Mouse (Mus musculus) E14TG2a.4 (cell line): ENCODE measurements around the gene Wdr93.

Source experiments
- H3K27me3 ChIP-seq: 2 replicates; pipeline ENCODE4 v1.6.1; 2014; ENCODE audit warnings: low read length, control low read depth; ENCODE audit not compliant: insufficient read depth
- H3K36me3 ChIP-seq: 2 replicates; pipeline ENCODE4 v1.6.1; 2014; ENCODE audit warnings: low read length, control low read depth; ENCODE audit not compliant: insufficient read depth
- H3K4me1 ChIP-seq: replicated peaks from 2 replicates; pipeline ENCODE4 v1.6.1; 2014; ENCODE audit warnings: low read depth, low read length, control low read depth
- H3K4me3 ChIP-seq: replicated peaks from 2 replicates; pipeline ENCODE4 v1.5.1; 2014; ENCODE audit warnings: mild to moderate bottlenecking, low read length
- H3K9me3 ChIP-seq: 2 replicates; pipeline ENCODE4 v1.6.1; 2014; ENCODE audit warnings: low read length, control low read depth
- CTCF ChIP-seq: conservative IDR thresholded peaks from 2 replicates; pipeline ENCODE4 v1.5.1; 2014; ENCODE audit warnings: low read length
- NANOG ChIP-seq: IDR thresholded peaks from 2 replicates; pipeline ENCODE4 v1.6.1; 2014; ENCODE audit warnings: borderline replicate concordance, low read length, mixed read lengths
- POU5F1 ChIP-seq: IDR thresholded peaks from 2 replicates; pipeline ENCODE4 v1.6.1; 2014; ENCODE audit warnings: low read length, borderline replicate concordance

Wdr93 gene

DNA sequence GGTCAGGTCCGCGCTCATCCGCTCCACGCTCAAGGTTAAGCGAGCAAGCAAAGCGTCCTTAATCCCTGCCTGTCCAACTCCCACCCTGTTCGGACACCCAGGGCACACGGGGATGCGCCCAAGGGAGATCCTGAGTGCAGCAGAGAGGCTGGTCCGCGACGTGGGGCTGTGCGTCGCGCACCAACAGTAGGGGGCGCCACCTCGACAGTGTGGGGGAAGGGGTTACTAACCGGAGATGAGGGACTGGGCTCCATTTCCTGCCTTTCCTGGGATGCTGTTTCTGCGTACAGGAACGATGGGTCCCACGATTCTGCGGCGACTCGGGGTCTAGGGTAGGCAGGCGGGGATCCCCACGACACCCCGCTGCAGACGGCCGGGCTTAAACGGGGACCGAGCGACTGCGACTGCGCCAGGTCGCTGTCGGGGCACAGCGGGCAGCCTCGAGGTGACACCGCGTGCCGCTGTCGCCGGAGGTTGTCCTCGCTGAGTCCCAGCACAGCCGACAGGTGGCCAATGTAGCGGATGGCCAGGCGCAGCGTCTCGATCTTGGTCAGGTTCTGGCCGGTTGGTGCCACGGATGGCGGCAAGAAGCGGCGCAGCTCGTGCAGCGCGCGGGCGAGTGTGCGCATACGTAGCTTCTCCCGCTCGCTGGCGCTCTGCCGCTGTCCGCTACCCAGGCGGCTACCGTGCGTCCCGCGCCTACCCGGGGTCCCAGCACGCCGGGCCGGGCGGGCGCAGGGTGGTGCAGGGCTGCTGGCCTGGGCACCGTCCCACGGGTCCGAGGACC, 49.9 kb downstream of the Wdr93 start:
- Histone ChIP-seq H3K36me3 (no peaks in the 10 kb centered on the region), H3K4me1 (peaks cover 39% of the 10 kb centered on the region), H3K27me3 (peaks cover 88% of the 10 kb centered on the region), H3K4me3 (peak overlapping the region; percentile 82), H3K9me3 (no peaks in the 10 kb centered on the region)
- TF ChIP-seq NANOG (no peak), POU5F1 (no peak), CTCF (peak; percentile 85)

DNA sequence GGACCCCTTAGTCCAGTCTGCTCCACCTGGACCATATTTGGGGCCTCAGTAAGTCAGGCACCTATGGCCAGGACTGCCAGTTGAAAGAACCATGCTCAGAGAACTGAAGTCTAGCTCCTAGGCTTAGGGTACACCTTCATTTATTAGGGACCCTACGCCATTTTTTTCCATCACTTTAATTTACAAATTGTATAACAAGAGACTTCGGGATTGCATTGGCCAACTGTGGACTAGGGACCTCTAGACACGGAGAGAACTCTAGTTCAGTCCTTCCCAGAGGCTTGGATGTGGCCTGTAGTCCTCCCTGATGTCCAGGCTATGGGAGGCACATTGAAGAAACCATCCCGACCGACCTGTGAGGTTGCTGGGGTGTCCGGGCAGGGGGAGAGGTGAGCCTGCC, 50.7 kb downstream of the Wdr93 start, which contains the start of gene Mesp1:
Gene Mesp1, minus strand, starts transcription at position 101 of the 400 bp plus-strand sequence.
- TF ChIP-seq CTCF (no peak), NANOG (no peak), POU5F1 (no peak)
- H3K4me3 ChIP-seq = peak within 1 kb of the TSS; percentile 82
- H3K27me3 ChIP-seq = peaks cover 87% of the 10 kb centered on the region
- no peaks in the 10 kb centered on the region for H3K36me3 ChIP-seq
- no peaks in the 10 kb centered on the region for H3K9me3 ChIP-seq
- peaks cover 34% of the 10 kb centered on the region for H3K4me1 ChIP-seq

DNA sequence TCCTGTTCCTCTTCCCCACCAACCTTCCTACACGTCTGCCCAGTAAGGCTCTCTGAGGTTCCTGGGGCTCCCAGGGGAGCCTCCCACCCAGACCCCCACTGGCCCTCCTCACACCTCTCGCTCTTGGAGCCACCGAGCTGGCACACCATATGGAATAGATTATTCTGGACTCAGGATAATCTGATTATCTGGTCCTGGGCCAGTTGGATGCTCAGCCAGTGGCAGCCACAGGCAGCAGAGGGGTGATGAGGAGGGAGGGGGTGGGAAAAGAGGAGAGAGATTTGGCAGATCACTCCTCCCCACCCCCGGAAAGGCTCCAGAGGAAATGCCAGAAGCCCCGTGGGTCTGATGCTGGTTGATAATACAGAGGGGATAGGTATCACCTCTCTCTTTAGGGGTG, 55.6 kb downstream of the Wdr93 start:
- TF ChIP-seq CTCF (no peak), NANOG (no peak), POU5F1 (no peak)
- peaks cover 74% of the 10 kb centered on the region for H3K27me3 ChIP-seq
- no peak overlapping the region for H3K4me3 ChIP-seq
- no peaks in the 10 kb centered on the region for H3K36me3 ChIP-seq
- no peaks in the 10 kb centered on the region for H3K9me3 ChIP-seq
- H3K4me1 ChIP-seq = peaks cover 17% of the 10 kb centered on the region

DNA sequence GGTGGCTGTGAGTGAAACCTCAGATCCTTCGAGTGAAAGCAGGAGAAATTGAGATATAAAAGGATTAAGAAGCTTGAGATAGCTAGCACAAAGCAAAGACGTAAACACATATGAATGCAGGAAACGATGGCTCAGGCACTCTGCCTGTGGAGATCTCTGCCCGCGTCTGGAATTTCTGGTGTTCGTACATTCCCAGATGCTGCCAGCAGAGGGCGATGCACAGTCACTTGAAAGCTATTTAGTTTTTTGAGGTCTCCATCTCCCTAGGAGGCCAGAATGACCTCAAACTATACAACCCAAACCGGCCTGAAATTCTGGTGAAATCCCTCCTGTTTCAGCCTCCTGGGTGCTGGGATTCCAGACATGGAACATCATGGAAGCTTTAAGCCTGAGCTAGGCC, 56.1 kb downstream of the Wdr93 start:
- peaks cover 69% of the 10 kb centered on the region for H3K27me3 ChIP-seq
- peaks cover 16% of the 10 kb centered on the region for H3K4me1 ChIP-seq
- no peaks in the 10 kb centered on the region for H3K9me3 ChIP-seq
- peak; percentile 68 for TF ChIP-seq CTCF
- TF ChIP-seq NANOG = no peak
- no peak overlapping the region for H3K4me3 ChIP-seq
- no peaks in the 10 kb centered on the region for H3K36me3 ChIP-seq

DNA sequence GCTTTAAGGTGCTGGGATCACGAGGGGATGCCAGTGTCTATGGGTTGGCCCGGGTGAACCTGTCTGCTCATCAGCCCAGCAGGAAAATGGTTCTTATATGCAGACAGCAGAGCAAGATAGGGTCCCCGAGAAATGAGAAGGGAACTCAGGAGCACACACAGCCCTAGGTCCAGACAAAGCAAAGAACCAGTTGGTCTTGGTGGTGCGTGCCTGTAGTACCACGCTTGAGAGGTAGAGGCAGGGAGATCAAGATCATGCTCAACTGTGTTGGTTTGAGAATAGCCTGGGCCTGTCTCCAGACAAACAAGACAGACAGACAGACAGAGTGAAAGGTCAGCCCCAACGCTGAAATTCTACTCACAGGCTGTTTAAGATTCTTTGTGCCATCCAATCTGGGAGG, 56.5 kb downstream of the Wdr93 start:
- H3K4me1 ChIP-seq = peaks cover 16% of the 10 kb centered on the region
- H3K36me3 ChIP-seq = no peaks in the 10 kb centered on the region
- no peaks in the 10 kb centered on the region for H3K9me3 ChIP-seq
- TF ChIP-seq NANOG = no peak
- TF ChIP-seq POU5F1 = no peak
- peak; percentile 13; the same call in 1 of the 2 replicates for TF ChIP-seq CTCF
- H3K4me3 ChIP-seq = no peak overlapping the region
- H3K27me3 ChIP-seq = peaks cover 65% of the 10 kb centered on the region

DNA sequence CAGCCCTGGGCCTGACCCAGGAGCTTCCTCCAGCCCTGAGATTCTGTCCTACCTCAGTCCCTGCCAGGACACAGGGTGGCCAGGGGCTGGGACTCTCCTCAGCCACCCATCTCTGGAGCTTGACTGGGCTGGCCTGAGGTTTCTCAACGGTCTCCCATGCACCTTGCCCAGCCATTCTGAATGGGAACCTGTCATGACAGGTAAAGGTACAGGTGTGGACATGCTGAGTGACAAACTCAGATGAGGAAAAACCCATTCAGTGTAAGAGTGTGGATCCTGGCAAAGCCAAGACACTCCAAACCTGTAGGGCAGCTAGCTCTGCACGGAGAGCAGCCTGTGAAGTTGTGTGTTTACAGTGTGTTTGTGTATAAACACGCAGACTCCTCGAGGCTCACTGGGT, 57.4 kb downstream of the Wdr93 start:
- no peaks in the 10 kb centered on the region for H3K9me3 ChIP-seq
- H3K4me3 ChIP-seq = no peak overlapping the region
- H3K36me3 ChIP-seq = no peaks in the 10 kb centered on the region
- H3K27me3 ChIP-seq = peaks cover 62% of the 10 kb centered on the region
- peaks cover 16% of the 10 kb centered on the region for H3K4me1 ChIP-seq
- TF ChIP-seq CTCF = no peak
- no peak for TF ChIP-seq NANOG
- TF ChIP-seq POU5F1 = no peak

DNA sequence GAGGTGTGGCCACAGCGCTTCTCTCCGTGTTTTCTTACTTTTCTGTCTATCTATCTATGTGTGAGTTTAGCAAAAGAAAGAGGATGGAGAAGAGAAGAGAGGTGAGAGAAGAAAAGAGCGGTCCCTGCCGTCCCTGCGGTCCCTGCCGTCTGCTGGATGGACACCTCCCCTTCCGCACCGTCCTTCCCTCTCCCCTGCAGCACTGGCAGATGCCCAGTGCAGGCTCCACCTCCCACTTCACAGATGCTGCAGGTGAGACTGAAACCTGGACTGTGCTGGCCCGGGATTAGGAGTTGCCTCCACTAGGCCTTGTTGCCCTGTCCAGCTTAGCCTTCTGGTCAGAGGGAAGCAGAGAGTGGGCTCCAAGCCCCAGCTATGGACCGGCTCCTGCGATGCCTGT, 58.4 kb downstream of the Wdr93 start:
- TF ChIP-seq POU5F1 = no peak
- no peak for TF ChIP-seq CTCF
- TF ChIP-seq NANOG = no peak
- Histone ChIP-seq H3K4me3 (no peak overlapping the region), H3K9me3 (no peaks in the 10 kb centered on the region), H3K4me1 (peaks cover 16% of the 10 kb centered on the region), H3K27me3 (peaks cover 53% of the 10 kb centered on the region), H3K36me3 (no peaks in the 10 kb centered on the region)

DNA sequence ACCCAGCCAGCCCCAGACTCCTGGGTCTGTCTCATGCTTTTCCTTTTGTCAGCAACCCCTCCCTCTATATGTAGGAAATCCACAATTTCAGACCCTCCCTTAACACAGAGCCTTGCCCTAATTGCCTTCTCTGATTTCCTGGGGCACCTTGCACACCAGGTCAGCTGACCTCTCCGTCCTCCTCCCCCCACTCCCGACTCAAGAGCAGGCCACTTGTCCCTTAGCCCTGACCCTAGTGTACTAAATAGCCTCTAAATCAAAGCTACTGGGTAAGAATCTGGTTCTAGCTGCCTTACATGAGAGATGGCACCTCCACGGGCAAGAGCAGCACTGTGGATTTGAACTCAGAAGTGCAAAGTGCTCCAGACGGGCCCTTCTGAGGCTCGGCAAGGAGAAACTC, 59.1 kb downstream of the Wdr93 start:
- TF ChIP-seq CTCF = no peak
- TF ChIP-seq NANOG = no peak
- TF ChIP-seq POU5F1 = no peak
- H3K4me3 ChIP-seq = no peak overlapping the region
- H3K36me3 ChIP-seq = no peaks in the 10 kb centered on the region
- H3K9me3 ChIP-seq = no peaks in the 10 kb centered on the region
- H3K27me3 ChIP-seq = peaks cover 51% of the 10 kb centered on the region
- H3K4me1 ChIP-seq = peaks cover 16% of the 10 kb centered on the region
